Mouse (Mus musculus): ENCODE data around the gene Olfr402.

GRCm38 (mm10) chr11:74183168-74183567 is 29.8 kb downstream of the Olfr402 start:
- TF ChIP-seq MAX (IDR thresholded peaks at IDR 0.05) (no peak), CTCF (IDR thresholded peaks at IDR 0.05; ENCODE audit: control insufficient read depth, insufficient read depth, insufficient read length) (no peak), USF1 (IDR thresholded peaks at IDR 0.05; ENCODE audit: low read depth) (no peak)

Measured in C2C12 (cell line).